Mouse (Mus musculus) lung, embryonic 16.5 days (tissue): ENCODE measurements at regions not wholly inside any gene's neighbourhood (a gene's known extent, or its start where the extent isn't known, plus 50 kb on each side); places are given as distances from the start of the nearest gene placed in this dataset.

ENCODE experiments used
- ATAC-seq: fragments of 200-750 bp; cut with Nextera tagmentation; 2 replicates; pipeline ENCODE4 v1.8.0; 2017; ENCODE audit warnings: low read depth, mild to moderate bottlenecking, moderate library complexity
- H3K27ac ChIP-seq: fragments of 300-500 bp; sonication (generic); 2 replicates; pipeline ENCODE4 v1.5.1; 2014; ENCODE audit warnings: mild to moderate bottlenecking, control low read depth, low read length
- H3K27me3 ChIP-seq: fragments of 300-500 bp; sonication (generic); 2 replicates; pipeline ENCODE4 v1.6.1; 2014; ENCODE audit warnings: low read depth, low read length, mixed read lengths; ENCODE audit not compliant: control insufficient read depth, insufficient read depth
- H3K36me3 ChIP-seq: fragments of 300-500 bp; sonication (generic); 2 replicates; pipeline ENCODE4 v1.6.1; 2014; ENCODE audit warnings: low read length; ENCODE audit not compliant: control insufficient read depth, insufficient read depth
- H3K4me1 ChIP-seq: fragments of 300-500 bp; sonication (generic); replicated peaks from 2 replicates; pipeline ENCODE4 v1.6.1; 2014; ENCODE audit warnings: low read length, mixed read lengths; ENCODE audit not compliant: control insufficient read depth, insufficient read depth
- H3K4me2 ChIP-seq: fragments of 300-500 bp; sonication (generic); 2 replicates; pipeline ENCODE4 v1.6.1; 2014; ENCODE audit warnings: low read depth, low read length, control low read depth
- H3K4me3 ChIP-seq: fragments of 300-500 bp; sonication (generic); 2 replicates; pipeline ENCODE4 v1.5.1; 2014; ENCODE audit warnings: mild to moderate bottlenecking, low read length, control low read depth
- H3K9ac ChIP-seq: fragments of 300-500 bp; sonication (generic); 2 replicates; pipeline ENCODE4 v1.6.1; 2014; ENCODE audit warnings: low read length, control low read depth
- H3K9me3 ChIP-seq: fragments of 300-500 bp; sonication (generic); 2 replicates; pipeline ENCODE4 v1.6.1; 2016; ENCODE audit warnings: low read length; ENCODE audit not compliant: control insufficient read depth
- WGBS: fragments of 180-500 bp; shearing (Covaris S2); extraction: QIAGEN DNeasy Blood & Tissue Kit; methylation state at CpG from one replicate; pipeline ENCODE4 v1.1.7; 2014; 5-methylcytosine and 5-hydroxymethylcytosine counted together

DNA sequence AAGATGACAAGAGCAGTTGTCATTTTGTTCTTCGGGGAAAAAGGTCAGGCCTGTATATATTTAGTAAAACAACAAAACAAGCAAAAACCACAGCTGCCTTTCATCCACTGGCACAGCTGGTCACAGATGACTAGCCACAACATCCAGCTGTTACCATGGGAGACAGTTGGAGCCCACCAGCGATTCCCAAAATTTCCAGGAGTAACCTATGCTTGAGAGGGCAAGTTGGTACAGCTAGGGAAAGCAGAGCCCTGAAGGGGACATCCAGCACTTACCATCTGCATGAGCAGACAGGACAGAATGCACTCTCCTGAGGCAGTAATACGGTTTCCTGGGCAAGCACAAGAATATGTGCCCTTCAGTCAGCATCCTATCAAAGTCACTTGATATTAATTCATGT is 62.9 kb upstream of the Nap1l1 start:
- 58% methylated on average over 3 of the region's 3 CpGs for WGBS
- H3K36me3 ChIP-seq, result no peaks in the 10 kb centered on the region
- H3K4me3 ChIP-seq, result no peak overlapping the region
- no peaks in the 10 kb centered on the region for H3K27me3 ChIP-seq
- ATAC-seq, result peak; percentile 68
- H3K4me2 ChIP-seq, result no peak overlapping the region
- H3K9me3 ChIP-seq, result no peaks in the 10 kb centered on the region
- H3K27ac ChIP-seq, result no peak overlapping the region
- no peak overlapping the region for H3K9ac ChIP-seq
- H3K4me1 ChIP-seq, result no peaks in the 10 kb centered on the region

DNA sequence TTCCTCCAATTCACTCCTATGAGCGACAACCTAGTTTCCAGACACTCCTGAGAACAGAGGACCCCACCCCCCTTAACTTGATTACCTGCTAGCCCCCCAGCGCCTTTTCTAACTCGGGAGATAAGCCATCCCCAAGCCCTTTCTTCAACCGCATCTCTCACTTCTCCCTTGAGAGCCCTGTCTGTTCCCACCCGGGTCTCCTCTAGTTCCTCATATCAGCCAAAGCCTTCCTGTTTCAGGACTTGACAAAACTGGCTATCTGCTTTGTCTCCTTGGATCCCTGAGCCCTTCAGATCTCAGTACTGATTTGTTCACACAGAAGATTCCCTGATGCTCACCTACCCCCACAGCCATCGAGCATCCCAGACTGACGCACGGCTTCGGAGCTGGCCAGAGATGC is 61.5 kb upstream of the Nap1l1 start:
- H3K27me3 ChIP-seq, result no peaks in the 10 kb centered on the region
- H3K4me2 ChIP-seq, result no peak overlapping the region
- no peaks in the 10 kb centered on the region; the same call in 1 of the 2 replicates for H3K4me1 ChIP-seq
- no peaks in the 10 kb centered on the region for H3K36me3 ChIP-seq
- no peak for ATAC-seq
- no peak overlapping the region for H3K9ac ChIP-seq
- H3K9me3 ChIP-seq, result no peaks in the 10 kb centered on the region
- H3K27ac ChIP-seq, result no peak overlapping the region
- H3K4me3 ChIP-seq, result no peak overlapping the region
- WGBS, result 88% methylated on average over 9 of the region's 9 CpGs

DNA sequence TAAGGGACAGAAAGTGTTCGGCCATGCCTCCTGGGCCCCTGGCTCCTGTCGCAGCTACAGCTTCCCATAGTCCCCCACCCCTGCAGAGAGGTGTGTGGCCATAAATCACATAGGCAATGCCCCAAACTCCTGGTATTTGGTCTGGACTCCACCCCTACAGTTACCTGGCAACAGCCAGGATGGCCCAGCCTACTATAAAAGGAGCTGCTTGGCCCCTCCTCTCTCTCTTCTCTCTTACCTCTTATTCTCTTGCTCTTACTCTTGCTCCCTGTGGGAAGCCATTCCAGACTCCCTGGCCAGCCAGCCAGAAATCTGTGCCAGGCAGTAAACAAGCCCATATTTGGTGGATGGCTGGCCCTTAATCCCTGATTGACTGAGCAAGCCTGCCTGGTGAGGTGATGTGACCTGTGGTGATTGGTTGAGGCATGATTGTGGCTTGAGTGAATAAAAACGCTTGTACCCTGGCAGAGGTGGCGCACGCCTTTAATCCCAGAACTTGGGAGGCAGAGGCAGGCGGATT is 56.4 kb upstream of the Nap1l1 start:
- Histone ChIP-seq H3K9me3 (no peaks in the 10 kb centered on the region), H3K4me3 (no peak overlapping the region), H3K27ac (no peak overlapping the region), H3K9ac (no peak overlapping the region), H3K4me1 (peaks cover 19% of the 10 kb centered on the region), H3K36me3 (no peaks in the 10 kb centered on the region), H3K27me3 (no peaks in the 10 kb centered on the region), H3K4me2 (no peak overlapping the region)
- 83% methylated on average over 6 of the region's 6 CpGs for WGBS
- ATAC-seq, result no peak

DNA sequence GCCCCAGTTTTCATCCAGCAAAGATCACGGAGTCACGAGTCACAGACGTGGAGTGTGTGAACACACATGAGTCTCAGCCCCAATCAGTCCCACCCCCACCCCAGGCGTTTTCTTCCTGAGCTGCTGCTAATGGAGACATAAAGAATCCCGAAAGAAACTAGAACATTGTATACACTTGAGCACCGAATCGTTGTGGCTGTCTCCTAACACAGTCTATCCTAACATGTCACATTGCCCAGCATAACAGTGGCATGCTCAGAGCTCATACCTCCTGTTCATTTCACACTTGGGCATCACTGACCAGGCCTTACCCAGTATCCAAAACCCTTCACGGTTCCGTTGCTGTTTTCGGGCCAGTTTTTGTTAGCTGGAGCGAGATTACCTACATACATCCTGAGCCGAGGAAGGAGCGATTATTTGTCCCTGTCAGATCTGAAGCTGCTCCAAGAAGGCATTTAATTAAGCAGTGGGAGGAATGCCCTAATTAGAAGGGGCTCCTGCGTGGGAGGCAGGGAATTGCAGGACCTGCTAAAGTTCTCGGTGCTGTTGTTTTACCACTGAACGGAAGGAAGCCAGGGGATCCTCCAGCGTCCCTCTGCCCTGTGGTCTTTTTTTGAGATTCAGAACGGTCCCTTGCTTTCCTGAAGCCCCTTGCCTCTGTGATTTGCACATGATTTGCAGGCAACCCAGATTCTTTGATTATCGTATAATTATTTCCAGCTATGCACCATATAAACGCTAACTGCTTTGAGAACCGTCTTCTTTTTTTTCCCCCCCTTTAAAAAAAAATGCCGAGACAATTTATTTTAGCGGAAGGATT is 53.4 kb upstream of the Nap1l1 start:
- Histone ChIP-seq H3K4me1 (peaks cover 24% of the 10 kb centered on the region), H3K4me2 (peak overlapping the region; percentile 68), H3K36me3 (no peaks in the 10 kb centered on the region), H3K9ac (peak overlapping the region; percentile 64), H3K27me3 (no peaks in the 10 kb centered on the region), H3K27ac (peak overlapping the region; percentile 79), H3K9me3 (no peaks in the 10 kb centered on the region), H3K4me3 (peak overlapping the region; percentile 40)
- ATAC-seq, result no peak
- 12% methylated on average over 23 of the region's 23 CpGs for WGBS

DNA sequence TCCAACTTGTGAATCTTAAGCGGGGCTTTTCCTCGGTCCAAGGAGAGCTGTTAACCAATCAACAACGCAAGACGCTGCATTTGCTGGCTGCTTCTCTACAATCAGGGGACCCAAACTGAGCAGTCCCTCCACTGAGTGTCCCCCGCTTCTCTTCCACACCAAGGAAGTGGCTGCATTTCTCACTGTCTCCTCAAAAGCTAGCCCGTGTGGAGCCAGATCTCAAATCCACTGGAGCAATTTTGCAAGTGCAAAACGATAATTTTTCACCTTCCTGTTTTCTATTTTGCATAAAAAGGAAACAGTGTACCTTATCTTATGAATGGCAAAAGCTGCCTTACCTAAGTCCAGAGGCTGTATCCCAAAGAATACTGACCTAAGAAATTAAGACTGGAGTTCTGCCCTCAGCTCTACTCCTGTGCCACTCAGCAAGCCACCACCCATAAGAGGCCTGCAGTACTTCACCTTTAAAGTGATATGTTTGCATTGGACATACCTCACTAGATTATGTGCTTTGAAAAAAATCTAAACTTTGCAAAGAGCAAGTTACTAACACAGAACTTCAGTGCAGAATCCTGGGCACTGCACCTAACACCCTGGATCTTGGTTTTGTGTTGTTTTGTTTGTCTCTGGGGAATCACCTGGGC is 52.7 kb upstream of the Nap1l1 start:
- no peaks in the 10 kb centered on the region for H3K36me3 ChIP-seq
- H3K9ac ChIP-seq, result peak overlapping the region; percentile 64
- H3K27ac ChIP-seq, result peak overlapping the region; percentile 79
- peak overlapping the region; percentile 40 for H3K4me3 ChIP-seq
- H3K4me1 ChIP-seq, result peaks cover 24% of the 10 kb centered on the region
- WGBS, result 5% methylated on average over 7 of the region's 7 CpGs
- peak; percentile 88 for ATAC-seq
- peak overlapping the region; percentile 68 for H3K4me2 ChIP-seq
- H3K27me3 ChIP-seq, result no peaks in the 10 kb centered on the region
- H3K9me3 ChIP-seq, result no peaks in the 10 kb centered on the region

DNA sequence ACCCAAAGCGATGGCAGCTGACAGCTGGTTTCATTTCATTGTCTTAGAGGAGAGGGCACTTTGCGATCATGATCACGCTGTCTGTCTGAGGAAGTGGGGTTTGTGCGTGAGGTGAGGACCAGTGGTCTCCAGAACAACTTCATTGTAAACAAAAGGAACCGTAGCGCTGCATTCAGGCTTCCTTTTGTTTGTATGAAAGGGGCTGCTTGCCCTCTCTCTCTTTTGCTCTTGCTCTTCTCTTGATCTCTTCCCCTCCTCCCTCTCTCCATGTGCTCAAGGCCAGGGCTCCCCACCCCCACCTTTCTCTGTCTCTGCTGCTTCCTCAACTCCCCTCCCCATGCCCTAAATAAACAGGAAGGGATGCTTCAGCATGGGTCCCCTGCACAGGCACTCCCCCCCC is 51.0 kb upstream of the Nap1l1 start:
- Histone ChIP-seq H3K27me3 (no peaks in the 10 kb centered on the region), H3K9me3 (no peaks in the 10 kb centered on the region), H3K36me3 (no peaks in the 10 kb centered on the region), H3K4me1 (peaks cover 24% of the 10 kb centered on the region), H3K4me3 (no peak overlapping the region), H3K4me2 (peak overlapping the region; percentile 50; the same call in 1 of the 2 replicates), H3K27ac (0 out of 2 replicates have a peak overlapping the region, but pooled peaks have one; percentile 11), H3K9ac (no peak overlapping the region)
- WGBS, result 19% methylated on average over 6 of the region's 6 CpGs
- ATAC-seq, result peak; percentile 24; the same call in 1 of the 2 replicates

DNA sequence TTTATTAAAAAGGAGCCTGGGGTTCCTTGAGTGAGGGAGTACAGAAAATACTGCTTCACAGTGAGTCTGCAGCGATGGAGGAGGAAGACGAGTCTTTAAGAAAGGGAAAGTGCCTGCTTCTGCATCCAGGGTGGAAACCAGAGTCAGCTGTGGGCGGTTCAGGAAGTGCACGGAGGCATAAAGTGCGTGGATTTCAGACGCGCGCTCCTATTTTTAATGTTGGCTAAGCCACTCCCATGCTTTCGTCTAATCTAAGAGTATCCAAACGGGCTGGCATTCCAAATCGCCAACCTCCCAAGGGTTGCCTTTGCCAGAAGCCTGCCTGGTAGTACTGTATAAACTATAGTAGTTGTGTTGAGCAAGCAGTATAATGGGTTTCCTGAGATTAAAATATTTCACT is 50.4 kb upstream of the Nap1l1 start:
- peak overlapping the region; percentile 50 for H3K4me2 ChIP-seq
- H3K4me1 ChIP-seq, result peaks cover 24% of the 10 kb centered on the region
- peak overlapping the region; percentile 36 for H3K4me3 ChIP-seq
- H3K27ac ChIP-seq, result peak overlapping the region; percentile 64
- WGBS, result 25% methylated on average over 11 of the region's 11 CpGs
- no peaks in the 10 kb centered on the region for H3K27me3 ChIP-seq
- 0 out of 2 replicates have a peak overlapping the region, but pooled peaks have one; percentile 27 for H3K9ac ChIP-seq
- no peaks in the 10 kb centered on the region for H3K36me3 ChIP-seq
- no peaks in the 10 kb centered on the region for H3K9me3 ChIP-seq
- peak; percentile 51; the same call in 1 of the 2 replicates for ATAC-seq
